Mouse (Mus musculus): Measurements from ENCODE around the gene Scnn1a.

The Scnn1a gene

DNA sequence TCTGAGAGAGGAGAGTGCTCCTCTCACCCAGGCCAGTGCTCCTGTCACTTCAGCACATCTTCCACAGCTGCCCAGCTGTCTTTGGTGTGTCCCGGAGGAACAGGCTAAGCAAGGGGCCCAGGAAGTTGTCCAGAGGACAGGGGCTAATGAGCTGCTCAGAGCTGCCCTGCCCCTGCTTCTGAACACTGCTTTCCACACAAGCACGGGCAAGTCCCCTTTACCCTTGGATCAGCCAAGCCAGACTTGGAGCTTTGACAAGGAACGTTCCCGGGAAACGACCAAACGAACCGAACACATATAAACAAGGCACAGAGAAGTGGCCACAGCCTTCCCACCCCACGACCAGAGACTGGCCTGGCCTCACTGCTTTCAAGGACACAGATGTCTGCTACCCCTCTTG lies 23.6 kb downstream of the Scnn1a start:
- DNase-seq: no peak

DNA sequence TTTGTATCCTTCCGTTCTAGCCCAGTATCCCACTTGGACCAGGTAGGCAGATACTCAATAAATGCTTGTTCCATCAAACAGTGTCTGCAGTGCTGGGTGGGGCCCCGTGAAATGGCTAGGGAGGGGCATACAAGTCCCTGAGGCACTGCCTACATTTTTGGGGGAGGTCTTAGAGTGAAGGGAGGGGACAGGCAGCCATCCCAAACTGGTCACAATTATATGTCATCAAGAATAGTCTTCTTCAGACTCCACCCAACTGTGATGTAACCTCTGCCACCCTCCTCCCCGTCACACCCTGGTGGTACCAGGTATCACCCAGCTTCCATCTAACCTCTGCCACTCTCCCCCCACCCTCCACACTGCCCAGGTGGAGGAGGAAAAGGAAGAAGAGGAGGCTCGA lies 24.4 kb downstream of the Scnn1a start:
- DNase-seq: no peak

DNA sequence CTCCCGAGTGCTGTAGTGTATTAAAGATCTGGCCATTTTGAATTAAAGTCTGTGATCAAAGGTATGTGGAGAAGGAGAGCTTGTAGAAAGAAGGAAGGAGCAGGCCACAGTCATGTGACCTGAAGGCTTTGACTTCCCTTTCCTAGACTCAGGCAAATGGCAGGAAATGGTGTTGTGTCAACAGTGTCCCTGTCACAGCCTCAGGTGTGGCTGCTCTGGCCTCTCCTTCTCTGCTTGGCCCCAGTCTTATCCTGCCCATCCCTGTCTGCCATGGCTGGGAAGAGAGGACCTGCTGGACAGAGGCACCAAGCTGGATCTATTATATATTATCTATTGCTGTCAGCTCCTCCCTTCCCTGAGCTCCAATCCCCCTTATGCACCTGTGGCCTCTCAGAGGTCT lies 25.2 kb downstream of the Scnn1a start:
- DNase-seq: no peak

DNA sequence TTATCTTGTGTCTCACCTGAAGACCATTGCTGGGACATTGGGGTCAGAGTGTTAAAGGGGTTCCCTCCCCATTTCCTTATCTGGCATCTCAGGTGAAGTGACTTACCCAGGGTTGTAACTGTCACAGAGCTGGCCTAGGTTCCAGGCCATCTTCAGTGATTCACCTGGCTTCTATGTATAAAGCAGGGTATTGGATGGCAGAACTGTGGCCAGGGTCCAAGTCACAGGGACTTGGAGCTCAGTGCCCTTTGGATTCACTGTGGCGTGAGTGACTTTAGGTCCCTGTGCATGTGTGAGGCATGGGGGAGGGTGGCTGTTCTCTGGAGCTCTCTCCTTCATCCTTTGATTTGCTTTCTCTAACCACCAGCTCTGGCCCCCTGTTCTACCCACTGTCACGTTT lies 25.6 kb downstream of the Scnn1a start:
- no peak for DNase-seq

DNA sequence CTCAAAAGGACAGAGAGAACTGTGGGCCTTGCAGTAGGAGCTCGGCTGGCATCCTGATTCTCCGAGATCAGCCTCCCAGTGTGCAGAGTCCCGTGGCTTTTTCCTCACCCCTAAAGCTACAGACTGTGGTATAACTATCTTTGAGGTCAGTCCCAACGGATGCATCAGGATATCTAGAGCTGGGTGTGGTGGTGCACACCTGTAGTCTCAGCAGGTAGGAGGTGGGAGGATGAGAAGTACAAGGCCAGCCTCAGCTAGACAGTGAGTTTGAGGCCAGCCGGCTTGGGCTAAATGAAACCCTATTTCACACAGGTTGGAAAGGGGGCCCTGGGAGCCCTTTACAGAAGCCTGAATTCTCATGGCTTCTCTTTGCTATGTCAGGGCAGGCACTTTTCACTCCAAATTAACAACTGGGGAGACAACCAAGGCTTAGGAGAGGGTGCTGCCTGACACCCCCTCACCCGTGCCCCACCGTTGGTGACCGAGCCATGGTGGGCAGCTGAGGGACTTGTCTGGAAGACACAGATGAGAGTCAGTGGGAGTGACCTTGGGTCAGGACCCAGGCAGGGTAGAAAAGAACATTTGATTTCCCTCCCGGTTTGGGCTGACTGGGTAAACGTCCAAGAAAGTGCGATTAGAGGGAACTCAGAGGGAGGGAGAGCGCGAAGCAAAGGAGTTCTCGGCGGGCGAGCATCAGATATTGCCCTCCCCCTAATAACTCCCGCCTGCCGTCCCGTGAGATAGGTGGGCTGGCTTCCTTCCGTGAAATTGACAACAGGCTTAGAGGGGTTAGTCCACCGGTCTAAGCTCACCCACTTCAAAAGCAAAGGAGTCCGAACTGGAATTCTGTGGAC lies 28.5 kb downstream of the Scnn1a start, which contains the start of gene Tnfrsf1a:
Tnfrsf1a (plus strand) TSS at position 642 of the 854 bp plus-strand sequence.
- no peak for DNase-seq

DNA sequence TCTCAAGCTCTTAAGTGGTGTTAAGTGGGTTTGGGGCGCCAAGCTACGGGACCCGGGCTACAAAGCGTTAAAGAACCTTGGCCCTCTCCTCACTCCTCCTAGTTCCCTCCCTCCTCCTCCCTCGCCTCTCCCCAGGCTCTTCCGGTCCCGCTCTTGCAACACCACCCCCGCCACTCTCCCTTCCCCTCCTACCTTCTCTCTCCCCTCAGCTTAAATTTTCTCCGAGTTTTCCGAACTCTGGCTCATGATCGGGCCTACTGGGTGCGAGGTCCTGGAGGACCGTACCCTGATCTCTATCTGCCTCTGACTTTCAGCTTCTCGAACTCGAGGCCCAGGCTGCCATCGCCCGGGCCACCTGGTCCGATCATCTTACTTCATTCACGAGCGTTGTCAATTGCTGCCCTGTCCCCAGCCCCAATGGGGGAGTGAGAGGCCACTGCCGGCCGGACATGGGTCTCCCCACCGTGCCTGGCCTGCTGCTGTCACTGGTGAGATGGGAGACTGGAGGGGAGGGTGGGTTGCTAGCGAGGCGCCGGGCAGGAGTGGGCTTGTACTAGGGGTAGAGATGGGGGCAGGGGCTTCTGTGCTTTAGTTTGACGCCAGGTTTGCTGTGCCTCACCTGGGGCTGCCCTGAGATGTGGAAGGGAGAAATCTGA lies 29.2 kb downstream of the Scnn1a start:
- no peak for DNase-seq

GRCm38 (mm10) chr6:125350231-125350994 lies 30.0 kb downstream of the Scnn1a start:
- no peak for DNase-seq

GRCm38 (mm10) chr6:125350995-125351324 lies 30.5 kb downstream of the Scnn1a start:
- DNase-seq: no peak

DNA sequence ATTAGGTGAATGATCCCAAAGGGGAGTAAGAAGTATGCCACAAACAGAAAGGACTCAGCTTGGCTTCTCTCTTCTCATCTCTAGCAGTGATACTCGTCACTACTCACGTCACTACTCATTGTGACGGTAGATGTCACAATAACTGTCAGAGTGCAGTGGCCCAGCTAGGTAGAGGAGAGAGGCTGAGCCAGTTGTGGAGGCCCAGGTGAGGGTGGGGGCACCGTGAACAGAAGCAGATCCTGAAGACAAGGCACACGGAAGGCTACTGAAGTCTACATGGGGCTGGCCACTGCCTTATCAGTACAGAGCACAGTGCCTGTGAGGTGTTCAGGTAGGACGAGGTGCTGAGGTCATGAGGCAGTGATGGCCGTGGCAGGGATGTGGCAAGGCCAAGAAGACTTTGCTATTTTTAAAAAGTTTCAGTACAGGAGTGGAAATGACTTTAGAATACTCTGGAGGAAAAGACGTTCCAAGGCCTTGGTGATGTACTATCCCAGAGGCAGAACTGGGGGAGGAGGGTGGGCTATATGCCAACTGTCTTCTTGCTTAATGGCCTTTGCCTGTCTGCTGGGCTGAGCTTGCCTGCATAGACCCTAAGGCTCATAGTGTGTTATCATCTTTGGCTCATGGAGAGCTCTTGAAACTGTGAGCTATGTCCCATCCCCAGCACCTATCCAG lies 31.0 kb downstream of the Scnn1a start:
- DNase-seq: no peak

GRCm38 (mm10) chr6:125352046-125352384 lies 31.6 kb downstream of the Scnn1a start:
- no peak for DNase-seq

GRCm38 (mm10) chr6:125352811-125353210 lies 32.4 kb downstream of the Scnn1a start:
- DNase-seq: no peak

GRCm38 (mm10) chr6:125353221-125353620 lies 32.8 kb downstream of the Scnn1a start:
- DNase-seq: no peak

GRCm38 (mm10) chr6:125353655-125354054 lies 33.2 kb downstream of the Scnn1a start:
- no peak for DNase-seq

GRCm38 (mm10) chr6:125354352-125355151 lies 34.1 kb downstream of the Scnn1a start:
- peak; percentile 19 for DNase-seq

DNA sequence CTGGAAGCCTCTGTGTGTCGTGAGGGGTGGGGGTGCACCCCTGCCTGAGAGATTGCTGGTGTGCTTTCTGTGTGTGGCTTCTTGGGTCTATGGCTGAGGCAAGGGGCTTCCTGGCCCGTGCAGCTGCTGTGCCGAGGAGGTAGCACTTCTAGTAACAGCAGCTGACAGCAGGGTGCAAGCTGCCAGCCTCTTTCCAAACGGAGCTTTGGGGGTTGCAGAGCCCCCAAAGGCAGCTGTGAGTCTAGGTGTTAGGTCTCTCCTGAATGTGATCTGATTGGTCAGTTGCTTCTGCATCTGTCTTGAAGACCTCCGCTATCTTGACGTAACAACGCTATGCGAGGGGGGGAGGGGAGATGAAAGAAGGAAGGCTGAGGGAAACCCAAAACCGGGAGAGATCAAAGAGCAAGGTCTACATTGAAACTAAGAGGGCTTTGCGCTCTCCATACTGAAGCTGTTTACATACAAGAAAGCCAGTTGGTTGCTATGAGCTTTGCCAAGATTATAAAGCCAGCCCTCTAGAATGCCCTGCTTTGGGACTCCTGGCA lies 34.8 kb downstream of the Scnn1a start:
- DNase-seq: no peak

DNA sequence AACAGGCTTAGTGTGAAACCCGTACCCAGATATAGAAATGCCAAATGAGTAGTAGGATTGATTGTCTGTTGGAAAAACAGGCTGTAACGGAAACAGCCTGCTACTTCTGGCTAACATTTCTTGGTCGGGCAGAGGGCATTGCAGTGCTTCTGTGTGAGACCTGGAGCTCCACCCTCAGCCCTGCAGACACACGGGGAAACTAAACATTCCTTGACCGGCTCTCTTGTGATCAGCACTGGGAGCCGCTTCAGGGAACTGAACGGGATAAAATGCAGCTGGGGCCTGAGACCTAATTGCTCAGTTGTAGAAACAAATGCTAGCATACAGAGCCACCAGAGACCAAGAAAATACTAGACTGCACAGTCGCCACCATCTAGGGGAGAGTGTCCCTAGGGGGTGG lies 35.8 kb downstream of the Scnn1a start:
- DNase-seq: no peak

DNA sequence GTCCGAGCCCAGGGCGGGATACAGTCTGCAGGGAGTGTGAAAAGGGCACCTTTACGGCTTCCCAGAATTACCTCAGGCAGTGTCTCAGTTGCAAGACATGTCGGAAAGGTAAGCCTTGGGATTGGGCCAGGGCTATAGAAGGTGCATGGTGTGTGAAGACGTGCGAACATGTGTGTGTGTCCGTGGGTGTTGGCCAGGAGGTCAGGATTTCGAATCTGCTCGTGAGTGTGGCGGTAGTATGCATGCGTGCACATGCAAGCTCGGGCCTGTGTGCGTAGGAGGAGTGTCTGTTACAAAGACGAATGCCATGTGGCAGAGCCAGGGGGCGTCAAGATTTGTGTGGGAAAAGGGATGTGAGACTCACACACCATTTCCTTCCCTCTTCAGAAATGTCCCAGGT lies 36.9 kb downstream of the Scnn1a start:
- no peak for DNase-seq

DNA sequence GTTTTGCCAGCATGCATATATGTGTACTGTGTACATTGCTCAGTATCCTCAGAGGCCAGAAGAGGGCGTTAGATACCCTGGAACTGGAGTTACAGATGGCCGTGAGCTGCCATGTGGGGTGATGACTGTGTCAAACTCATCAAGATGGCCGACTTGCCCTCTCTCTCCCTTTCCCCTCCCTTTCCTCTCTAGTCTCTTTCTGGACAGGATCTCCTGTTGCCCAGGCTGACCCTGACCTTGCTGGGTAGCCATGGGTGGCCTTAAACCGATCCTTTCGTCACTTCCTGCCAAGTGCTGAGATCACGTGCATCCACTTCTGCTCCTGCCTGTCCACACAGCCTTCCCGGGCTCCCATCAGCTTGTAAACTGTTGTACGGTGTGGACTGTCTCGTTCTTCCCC lies 39.5 kb downstream of the Scnn1a start:
- DNase-seq: no peak

DNA sequence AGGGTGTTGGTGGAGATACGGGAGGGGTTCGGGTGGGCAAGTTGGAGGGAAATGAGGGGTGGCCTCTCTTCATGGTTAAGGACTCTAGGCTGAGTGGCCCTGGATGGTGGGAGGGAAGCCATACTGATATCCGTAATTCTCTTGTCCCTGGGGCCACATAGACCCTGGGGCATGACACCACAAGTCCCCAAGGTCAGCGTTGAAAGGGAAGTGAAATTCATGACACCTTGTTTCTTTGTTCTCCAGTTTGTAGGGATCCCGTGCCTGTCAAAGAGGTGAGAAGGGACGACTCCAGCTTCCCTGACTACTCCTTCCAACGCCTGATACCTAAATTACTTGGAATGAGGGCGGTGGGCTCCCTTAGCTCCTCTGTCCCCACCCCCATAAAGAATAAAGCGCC lies 40.4 kb downstream of the Scnn1a start:
- no peak for DNase-seq

- DNase-seq: peak; percentile 30
Observed at GRCm38 (mm10) chr6:125361467-125362291, 41.2 kb downstream of the Scnn1a start.

DNA sequence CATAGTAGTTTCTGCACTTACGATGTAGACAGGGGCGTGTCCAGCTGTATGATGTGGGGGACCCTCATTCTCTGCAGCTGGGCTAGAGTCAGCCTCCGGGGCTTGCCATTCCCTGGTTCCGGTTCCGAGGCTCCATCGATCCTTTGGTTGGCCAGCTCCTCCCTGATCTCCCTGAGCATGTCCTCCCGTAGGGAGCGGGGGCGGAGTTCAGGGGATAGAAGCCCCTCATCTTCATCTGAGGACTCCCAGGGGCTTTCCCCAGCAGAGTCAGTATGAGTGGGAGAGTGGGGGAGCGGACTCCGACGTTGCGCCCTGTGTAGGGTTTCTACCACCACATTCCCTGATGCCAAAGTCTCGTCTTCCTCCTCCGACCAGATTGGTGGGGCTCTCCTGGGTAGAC lies 42.6 kb downstream of the Scnn1a start:
- DNase-seq: no peak
